Mouse (Mus musculus) liver, postnatal 0 days (tissue): ENCODE data around the gene Robo1. TPM values are rescaled to one million over a fixed set of nuclear protein-coding genes. Genes with fewer than 3 reads are reported as not detected.

Source experiments
- ATAC-seq: fragments of 200-750 bp; cut with Nextera tagmentation; 2 replicates; pipeline ENCODE4 v1.8.0; 2017; ENCODE audit warnings: mild to moderate bottlenecking, moderate library complexity
- DNase-seq: peaks from one replicate; pipeline ENCODE4 v3.0.0-alpha.2; 2016
- H3K27ac ChIP-seq: fragments of 300-500 bp; sonication (generic); 2 replicates; pipeline ENCODE4 v1.5.1; 2014; ENCODE audit warnings: antibody characterized with exemption, moderate library complexity, mild to moderate bottlenecking, low read depth
- H3K27me3 ChIP-seq: fragments of 300-500 bp; sonication (generic); 2 replicates; pipeline ENCODE4 v1.6.1; 2014; ENCODE audit warnings: low read length, control low read depth, mixed read lengths; ENCODE audit not compliant: insufficient read depth
- H3K36me3 ChIP-seq: fragments of 300-500 bp; sonication (generic); replicated peaks from 2 replicates; pipeline ENCODE4 v1.6.1; 2014; ENCODE audit warnings: mild to moderate bottlenecking, control low read depth, low read length, moderate library complexity, mixed read lengths; ENCODE audit not compliant: insufficient read depth
- H3K4me1 ChIP-seq: fragments of 300-500 bp; sonication (generic); 2 replicates; pipeline ENCODE4 v1.6.1; 2014; ENCODE audit warnings: antibody characterized with exemption, mild to moderate bottlenecking, control low read depth; ENCODE audit not compliant: insufficient read depth
- H3K4me2 ChIP-seq: fragments of 300-500 bp; sonication (generic); 2 replicates; pipeline ENCODE4 v1.6.1; 2014; ENCODE audit warnings: low read depth, mild to moderate bottlenecking, low read length, moderate library complexity, mixed read lengths
- H3K4me3 ChIP-seq: fragments of 300-500 bp; sonication (generic); 2 replicates; pipeline ENCODE4 v1.5.1; 2014; ENCODE audit warnings: low read depth, low read length
- H3K9ac ChIP-seq: fragments of 300-500 bp; sonication (generic); replicated peaks from 2 replicates; pipeline ENCODE4 v1.6.1; 2014; ENCODE audit warnings: mild to moderate bottlenecking, moderate library complexity
- H3K9me3 ChIP-seq: fragments of 300-500 bp; sonication (generic); 2 replicates; pipeline ENCODE4 v1.6.1; 2016; ENCODE audit warnings: mild to moderate bottlenecking, control low read depth, low read length, mixed read lengths
- CTCF ChIP-seq: sonication (generic); IDR thresholded peaks from 2 replicates; pipeline ENCODE4 v1.5.1; 2016; ENCODE audit warnings: antibody characterized with exemption, low read depth
- EP300 ChIP-seq: IDR thresholded peaks from 2 replicates; pipeline ENCODE4 v1.6.1; 2016; ENCODE audit warnings: antibody characterized with exemption, low read depth, mild to moderate bottlenecking
- WGBS: fragments of 180-500 bp; shearing (Covaris S2); extraction: QIAGEN DNeasy Blood & Tissue Kit; methylation state at CpG from one replicate; pipeline ENCODE4 v1.1.7; 2014; ENCODE audit not compliant: insufficient replicate concordance; 5-methylcytosine and 5-hydroxymethylcytosine counted together
- polyA plus RNA-seq: library from polyadenylated mRNA; unstranded; fragments of >200 nt; fragmentation: Nextera tagmentation; extraction: Ambion mirVana; gene quantifications from 2 replicates; pipeline ENCODE4 v1.2.1, GENCODE M21; 2015

Robo1 gene
- polyA plus RNA-seq, 1 experiment from 2014 or later: 2.4 TPM

GRCm38 (mm10) chr16:73016801-73017200, 708.7 kb downstream of the Robo1 start:
- H3K36me3 ChIP-seq: 0 out of 2 replicates have a peak, but pooled peaks cover 3% of the 10 kb centered on the region
- no peak overlapping the region for H3K9ac ChIP-seq
- H3K27ac ChIP-seq: no peak overlapping the region
- no peaks in the 10 kb centered on the region for H3K27me3 ChIP-seq
- ATAC-seq (no peak), DNase-seq (no peak)
- TF ChIP-seq EP300: no peak
- no peak for TF ChIP-seq CTCF
- H3K4me2 ChIP-seq: no peak overlapping the region
- no peak overlapping the region for H3K4me3 ChIP-seq
- no peaks in the 10 kb centered on the region for H3K4me1 ChIP-seq
- no peaks in the 10 kb centered on the region for H3K9me3 ChIP-seq
- WGBS: 76% methylated on average over 7 of the region's 7 CpGs

GRCm38 (mm10) chr16:73024326-73024725, 716.2 kb downstream of the Robo1 start:
- DNase-seq: no peak
- H3K27ac ChIP-seq: no peak overlapping the region
- WGBS: 89% methylated on average over 13 of the region's 13 CpGs

GRCm38 (mm10) chr16:73027692-73028091, 719.6 kb downstream of the Robo1 start:
- no peak overlapping the region for H3K4me2 ChIP-seq
- H3K27me3 ChIP-seq: no peaks in the 10 kb centered on the region
- no peak for ATAC-seq
- H3K4me1 ChIP-seq: no peaks in the 10 kb centered on the region
- TF ChIP-seq CTCF: no peak
- no peak for TF ChIP-seq EP300
- no peak overlapping the region for H3K9ac ChIP-seq
- 86% methylated on average over 14 of the region's 14 CpGs for WGBS
- no peak overlapping the region for H3K4me3 ChIP-seq
- H3K36me3 ChIP-seq: no peaks in the 10 kb centered on the region; the same call in 1 of the 2 replicates
- H3K27ac ChIP-seq: no peak overlapping the region
- no peak for DNase-seq
- no peaks in the 10 kb centered on the region for H3K9me3 ChIP-seq

More at GRCm38 (mm10) chr16:73024326-73024725, 716.2 kb downstream of the Robo1 start:
- H3K36me3 ChIP-seq: no peaks in the 10 kb centered on the region; the same call in 1 of the 2 replicates
- H3K9me3 ChIP-seq: no peaks in the 10 kb centered on the region
- no peak overlapping the region for H3K9ac ChIP-seq
- H3K4me1 ChIP-seq: no peaks in the 10 kb centered on the region
- H3K4me2 ChIP-seq: no peak overlapping the region
- ATAC-seq: no peak
- no peaks in the 10 kb centered on the region for H3K27me3 ChIP-seq
- no peak for TF ChIP-seq CTCF
- no peak for TF ChIP-seq EP300
- no peak overlapping the region for H3K4me3 ChIP-seq

GRCm38 (mm10) chr16:73030999-73031398, 722.9 kb downstream of the Robo1 start:
- 65% methylated on average over 4 of the region's 4 CpGs for WGBS
- Histone ChIP-seq H3K27me3 (no peaks in the 10 kb centered on the region), H3K9me3 (no peaks in the 10 kb centered on the region), H3K4me3 (no peak overlapping the region), H3K4me1 (no peaks in the 10 kb centered on the region), H3K36me3 (peaks cover 2% of the 10 kb centered on the region; the same call in 1 of the 2 replicates), H3K9ac (no peak overlapping the region), H3K27ac (no peak overlapping the region), H3K4me2 (no peak overlapping the region)
- no peak for ATAC-seq
- no peak for TF ChIP-seq EP300
- no peak for TF ChIP-seq CTCF
- no peak for DNase-seq

- ATAC-seq: no peak
- Histone ChIP-seq H3K36me3 (0 out of 2 replicates have a peak, but pooled peaks cover 2% of the 10 kb centered on the region), H3K4me2 (no peak overlapping the region), H3K27me3 (no peaks in the 10 kb centered on the region), H3K4me1 (no peaks in the 10 kb centered on the region), H3K4me3 (no peak overlapping the region), H3K9ac (no peak overlapping the region), H3K9me3 (no peaks in the 10 kb centered on the region), H3K27ac (no peak overlapping the region)
- TF ChIP-seq CTCF: no peak
- no peak for TF ChIP-seq EP300
- no peak for DNase-seq
- WGBS: 83% methylated on average over 20 of the region's 20 CpGs
These were observed 727.3 kb downstream of the Robo1 start for GRCm38 (mm10) chr16:73035210-73035985.

GRCm38 (mm10) chr16:73038552-73038951, 730.4 kb downstream of the Robo1 start:
- H3K9ac ChIP-seq: no peak overlapping the region
- WGBS: 53% methylated on average over 7 of the region's 7 CpGs
- H3K4me2 ChIP-seq: no peak overlapping the region
- no peaks in the 10 kb centered on the region for H3K27me3 ChIP-seq
- peaks cover 3% of the 10 kb centered on the region; the same call in 1 of the 2 replicates for H3K9me3 ChIP-seq
- no peak overlapping the region for H3K27ac ChIP-seq
- H3K4me1 ChIP-seq: no peaks in the 10 kb centered on the region
- DNase-seq (no peak), ATAC-seq (peak; percentile 45; the same call in 1 of the 2 replicates)
- 0 out of 2 replicates have a peak, but pooled peaks cover 2% of the 10 kb centered on the region for H3K36me3 ChIP-seq
- no peak for TF ChIP-seq EP300
- no peak for TF ChIP-seq CTCF
- H3K4me3 ChIP-seq: no peak overlapping the region
